In genomic region chr1:166330752-166331151, GRCm38 (mm10) we compare ENCODE assay signal across 23 mouse cellular contexts. TPM values are rescaled to one million over a fixed set of nuclear protein-coding genes. Genes with fewer than 3 reads are reported as not detected.
A peak's percentile ranks its signal among the peaks of the same experiment; 100 is the strongest.
DNase-seq lines count a peak whose midpoint lies in the region; ATAC-seq lines count a peak whose summit lies in the region.
"Had no signal": no experiment of that assay in that cellular context is flagged by ENCODE, and none has a peak within 500 bp of the region (broad histone marks: within the 10 kb centered on the region; RNA-seq: fewer than 3 reads in every experiment).

No protein-coding gene starts in this region.

- no peak overlapping the region for H3K4me2 ChIP-seq in forebrain, embryonic 15.5 days (replicated peaks)
- H3K4me2 ChIP-seq in forebrain, embryonic 12.5 days = no peak overlapping the region
- H3K4me2 ChIP-seq: embryonic facial prominence, embryonic 12.5 days; hindbrain, embryonic 15.5 days; liver, embryonic 13.5 days; midbrain, embryonic 11.5 days had no signal

- H3K9me3 ChIP-seq in forebrain, embryonic 15.5 days = no peaks in the 10 kb centered on the region
- no peaks in the 10 kb centered on the region for H3K9me3 ChIP-seq in forebrain, embryonic 12.5 days
- H3K9me3 ChIP-seq: embryonic facial prominence, embryonic 12.5 days; G1E; heart, embryonic 10.5 days; hindbrain, embryonic 15.5 days; liver, embryonic 13.5 days had no signal

- no peak for ATAC-seq in forebrain, embryonic 15.5 days (replicated peaks)
- no peak for ATAC-seq in forebrain, embryonic 12.5 days (ENCODE audit: low FRiP score)
- ATAC-seq: intestine, embryonic 16.5 days; Patski had no signal

- H3K27me3 ChIP-seq in forebrain, embryonic 15.5 days = no peaks in the 10 kb centered on the region
- no peaks in the 10 kb centered on the region for H3K27me3 ChIP-seq in forebrain, embryonic 12.5 days
- H3K27me3 ChIP-seq: CH12.LX; embryonic facial prominence, embryonic 12.5 days; liver, embryonic 13.5 days had no signal

- no peaks in the 10 kb centered on the region for H3K4me1 ChIP-seq in forebrain, embryonic 15.5 days
- no peaks in the 10 kb centered on the region; the same call in 1 of the 2 replicates for H3K4me1 ChIP-seq in forebrain, embryonic 12.5 days
- H3K4me1 ChIP-seq: embryonic facial prominence, embryonic 12.5 days; heart, embryonic 10.5 days; hindbrain, embryonic 15.5 days; liver, embryonic 13.5 days had no signal

- H3K27ac ChIP-seq in forebrain, embryonic 15.5 days (replicated peaks) = peak overlapping the region; percentile 20; the same call in 1 of the 2 replicates
- no peak overlapping the region for H3K27ac ChIP-seq in forebrain, embryonic 12.5 days
- H3K27ac ChIP-seq: embryonic facial prominence, embryonic 12.5 days; heart, embryonic 10.5 days; hindbrain, embryonic 15.5 days; liver, embryonic 13.5 days had no signal

- H3K4me3 ChIP-seq in forebrain, embryonic 15.5 days = no peak overlapping the region
- H3K4me3 ChIP-seq in forebrain, embryonic 12.5 days (replicated peaks) = no peak overlapping the region
- H3K4me3 ChIP-seq: embryonic facial prominence, embryonic 12.5 days; heart, embryonic 10.5 days; hindbrain, embryonic 15.5 days; liver, embryonic 13.5 days had no signal

- DNase-seq in layer of hippocampus, adult 11-12 months (ENCODE audit: low spot score) = peak; percentile 24
- DNase-seq in layer of hippocampus, postnatal 25 days (ENCODE audit: extremely low spot score in 1 of 2, low spot score in 1 of 2) = no peak
- DNase-seq in right cerebral cortex, adult 18-20 months = peak; percentile 38
- no peak for DNase-seq in right cerebral cortex, postnatal 36 days (ENCODE audit: low spot score in 2 of 2)
- DNase-seq in right cerebral cortex, postnatal 14 days = peak; percentile 18
- DNase-seq in heart, postnatal 25 days (ENCODE audit: low spot score) = no peak
- DNase-seq: cerebellum, adult 8-10 months; kidney, adult 9 months; kidney, postnatal 14 days; liver, embryonic 13.5 days; lung, adult 2 months; lung, postnatal 14 days; thymus, adult 2 months had no signal

- no peak overlapping the region for H3K9ac ChIP-seq in forebrain, embryonic 15.5 days (replicated peaks)
- no peak overlapping the region for H3K9ac ChIP-seq in forebrain, embryonic 12.5 days
- H3K9ac ChIP-seq: embryonic facial prominence, embryonic 12.5 days; hindbrain, embryonic 15.5 days; liver, embryonic 13.5 days had no signal

- H3K36me3 ChIP-seq in forebrain, embryonic 15.5 days = no peaks in the 10 kb centered on the region
- H3K36me3 ChIP-seq in forebrain, embryonic 12.5 days (replicated peaks) = no peaks in the 10 kb centered on the region
- H3K36me3 ChIP-seq: embryonic facial prominence, embryonic 12.5 days; G1E; heart, embryonic 10.5 days; hindbrain, embryonic 15.5 days; liver, embryonic 13.5 days had no signal

- 38% methylated on average over 3 of the region's 3 CpGs for WGBS in forebrain, embryonic 15.5 days
- WGBS in forebrain, embryonic 12.5 days = 67% methylated on average over 3 of the region's 3 CpGs

- intact Hi-C loops in heart, postnatal 25 days (cut with DNase I) = no loop called here

RNA-seq across cellular contexts. Expression of gene Tada1, which starts 48.1 kb away (rescaled TPM):
- polyA plus RNA-seq in forebrain, embryonic 15.5 days (2015; fragmentation: Nextera tagmentation; extraction: Ambion mirVana) = 94.6 and 101 TPM in 2 replicates
- polyA plus RNA-seq in forebrain, embryonic 12.5 days (2016; fragmentation: Nextera tagmentation; extraction: Ambion mirVana) = 63.0 and 66.7 TPM in 2 replicates
- 10 to 100 TPM; 36.0 to 36.8 TPM for total RNA-seq in layer of hippocampus, postnatal 25 days (2021)
- total RNA-seq in heart, postnatal 25 days (2021) = 10 to 100 TPM; 10.2 to 10.6 TPM

Comparison
In these comparisons a context has a peak if more than half of its experiments do, and no peak if none do; other contexts are left out.
1. DNase-seq: peak in layer of hippocampus, adult 11-12 months (single experiment), right cerebral cortex, adult 18-20 months (single experiment) and right cerebral cortex, postnatal 14 days (single experiment); none in layer of hippocampus, postnatal 25 days (0 of 2), right cerebral cortex, postnatal 36 days (0 of 2) and heart, postnatal 25 days (single experiment).